Mouse (Mus musculus) embryonic facial prominence, embryonic 14.5 days (tissue): ENCODE measurements around the gene Trpv6. TPM values are rescaled to one million over a fixed set of nuclear protein-coding genes. Genes with fewer than 3 reads are reported as not detected.

ENCODE experiments used
- polyA plus RNA-seq: library from polyadenylated mRNA; unstranded; fragments of >200 nt; fragmentation: Nextera tagmentation; extraction: Ambion mirVana; gene quantifications from 2 replicates; pipeline ENCODE4 v1.2.1, GENCODE M21; 2014

Trpv6 gene
- polyA plus RNA-seq, 1 experiment from 2014 or later, result 0.67 TPM

Other genes with a start within 250 kb of the Trpv6 start
- gene Gm5771, start 244.0 kb downstream of the Trpv6 start, polyA plus RNA-seq, result not detected in 2 replicates
- not detected in 2 replicates for gene Gm10334, start 190.3 kb downstream of the Trpv6 start, polyA plus RNA-seq
- gene Prss1, start 177.5 kb downstream of the Trpv6 start, polyA plus RNA-seq, result not detected in 2 replicates
- gene Prss2, start 114.6 kb downstream of the Trpv6 start, polyA plus RNA-seq, result not detected in 2 replicates
- gene Ephb6, start 30.9 kb downstream of the Trpv6 start, polyA plus RNA-seq, result 13.8 and 15.4 TPM in 2 replicates
- gene Trpv5, start 44.4 kb upstream of the Trpv6 start, polyA plus RNA-seq, result not detected in 2 replicates
- gene Llcfc1, start 48.0 kb upstream of the Trpv6 start, polyA plus RNA-seq, result not detected in 2 replicates
- gene Kel, start 67.9 kb upstream of the Trpv6 start, polyA plus RNA-seq, result 0.85 and 2.5 TPM in 2 replicates
- 0.06 TPM in 1 of 2 replicates, not detected in the other for gene Olfr459, start 138.8 kb upstream of the Trpv6 start, polyA plus RNA-seq
- gene Pip, start 211.1 kb upstream of the Trpv6 start, polyA plus RNA-seq, result not detected in 2 replicates
- gene Sval2, start 216.6 kb upstream of the Trpv6 start, polyA plus RNA-seq, result not detected in 2 replicates